Comparison of ENCODE assay signal across 11 mouse cellular contexts in genomic region chr4:155776704-155777335, GRCm38 (mm10). TPM values are rescaled to one million over a fixed set of nuclear protein-coding genes. Genes with fewer than 3 reads are reported as not detected.
DNase-seq lines count a peak whose midpoint lies in the region; ATAC-seq and TF ChIP-seq lines count a peak whose summit lies in the region.
"Had no signal": no experiment of that assay in that cellular context is flagged by ENCODE, and none has a peak within 500 bp of the region (broad histone marks: within the 10 kb centered on the region; RNA-seq: fewer than 3 reads in every experiment).

No protein-coding gene starts in this region.

- no peak for ATAC-seq in heart, postnatal 0 days (ENCODE audit: insufficient read depth, low read depth)
- ATAC-seq in lung, embryonic 15.5 days (ENCODE audit: borderline replicate concordance, extremely low read depth, low FRiP score, low TSS enrichment), result no peak
- ATAC-seq in neural tube, embryonic 11.5 days (ENCODE audit: insufficient read depth, low FRiP score, low TSS enrichment), result no peak
- ATAC-seq: lung, postnatal 0 days; Patski had no signal

- 61% methylated on average over 2 of the region's 2 CpGs for WGBS in heart, postnatal 0 days
- 42% methylated on average over 2 of the region's 2 CpGs for WGBS in heart, embryonic 10.5 days
- WGBS in lung, embryonic 15.5 days, result 55% methylated on average over 2 of the region's 2 CpGs
- WGBS in neural tube, embryonic 11.5 days, result 34% methylated on average over 2 of the region's 2 CpGs

- TF ChIP-seq EP300 in heart, postnatal 0 days (IDR thresholded peaks at IDR 0.05; ENCODE audit: low read depth), result no peak

- TF ChIP-seq CTCF in heart, postnatal 0 days (IDR thresholded peaks at IDR 0.05; ENCODE audit: low read depth), result no peak

- H3K4me3 ChIP-seq in heart, postnatal 0 days (ENCODE audit: low read depth, low read length), result no peak overlapping the region
- H3K4me3 ChIP-seq in heart, embryonic 10.5 days, result no peak overlapping the region
- H3K4me3 ChIP-seq in lung, embryonic 15.5 days, result no peak overlapping the region
- H3K4me3 ChIP-seq in neural tube, embryonic 11.5 days (ENCODE audit: low read depth, low read length), result no peak overlapping the region

- no peak overlapping the region for H3K4me2 ChIP-seq in heart, postnatal 0 days (ENCODE audit: low read depth, low read length)
- no peak overlapping the region for H3K4me2 ChIP-seq in lung, embryonic 15.5 days
- H3K4me2 ChIP-seq in neural tube, embryonic 11.5 days (ENCODE audit: low read depth), result no peak overlapping the region

- no peak for DNase-seq in heart, postnatal 0 days (ENCODE audit: low spot score)
- DNase-seq in heart, embryonic 10.5 days (ENCODE audit: low spot score), result no peak
- DNase-seq in lung, postnatal 4 days, result no peak
- peak; percentile 84 for DNase-seq in embryo, embryonic 10 days (ENCODE audit: low spot score)
- no peak for DNase-seq in neural tube, embryonic 11.5 days (ENCODE audit: low spot score)
- DNase-seq in thymus, postnatal 10 days (ENCODE audit: low spot score in 2 of 2), result no peak
- no peak for DNase-seq in cerebellum, adult 8-10 months

- H3K4me1 ChIP-seq in heart, postnatal 0 days (ENCODE audit: control insufficient read depth, insufficient read depth), result peaks cover 29% of the 10 kb centered on the region
- peaks cover 47% of the 10 kb centered on the region for H3K4me1 ChIP-seq in heart, embryonic 10.5 days
- peaks cover 48% of the 10 kb centered on the region for H3K4me1 ChIP-seq in lung, embryonic 15.5 days
- H3K4me1 ChIP-seq in neural tube, embryonic 11.5 days (ENCODE audit: control insufficient read depth, insufficient read depth, low read length), result peaks cover 6% of the 10 kb centered on the region

- H3K36me3 ChIP-seq in heart, postnatal 0 days (replicated peaks; ENCODE audit: control insufficient read depth, insufficient read depth, low read length), result no peaks in the 10 kb centered on the region
- no peaks in the 10 kb centered on the region for H3K36me3 ChIP-seq in heart, embryonic 10.5 days
- no peaks in the 10 kb centered on the region for H3K36me3 ChIP-seq in lung, embryonic 15.5 days
- no peaks in the 10 kb centered on the region for H3K36me3 ChIP-seq in neural tube, embryonic 11.5 days (ENCODE audit: control insufficient read depth, insufficient read depth, low read length)

- peaks cover 5% of the 10 kb centered on the region; the same call in 1 of the 2 replicates for H3K27me3 ChIP-seq in heart, postnatal 0 days (ENCODE audit: control insufficient read depth, insufficient read depth, low read length)
- peaks cover 42% of the 10 kb centered on the region for H3K27me3 ChIP-seq in heart, embryonic 10.5 days (ENCODE audit: insufficient read depth, poor library complexity, severe bottlenecking)
- H3K27me3 ChIP-seq in lung, embryonic 15.5 days, result peaks cover 24% of the 10 kb centered on the region
- H3K27me3 ChIP-seq in neural tube, embryonic 11.5 days (ENCODE audit: control insufficient read depth, insufficient read depth, low read length), result no peaks in the 10 kb centered on the region
- H3K27me3 ChIP-seq: Patski had no signal

- no peaks in the 10 kb centered on the region for H3K9me3 ChIP-seq in heart, postnatal 0 days (replicated peaks; ENCODE audit: control insufficient read depth, low read length)
- no peaks in the 10 kb centered on the region for H3K9me3 ChIP-seq in heart, embryonic 10.5 days
- H3K9me3 ChIP-seq in lung, embryonic 15.5 days, result no peaks in the 10 kb centered on the region
- H3K9me3 ChIP-seq in neural tube, embryonic 11.5 days (ENCODE audit: control insufficient read depth, low read length), result no peaks in the 10 kb centered on the region

- H3K9ac ChIP-seq in heart, postnatal 0 days (replicated peaks; ENCODE audit: low read depth, low read length), result no peak overlapping the region
- H3K9ac ChIP-seq in lung, embryonic 15.5 days, result no peak overlapping the region
- H3K9ac ChIP-seq in neural tube, embryonic 11.5 days (ENCODE audit: low read length), result no peak overlapping the region; the same call in 1 of the 2 replicates

- peak overlapping the region; percentile 61 for H3K27ac ChIP-seq in heart, postnatal 0 days (ENCODE audit: low read depth)
- H3K27ac ChIP-seq in heart, embryonic 10.5 days, result no peak overlapping the region
- H3K27ac ChIP-seq in lung, embryonic 15.5 days, result 0 out of 2 replicates have a peak overlapping the region, but pooled peaks have one; percentile 8
- H3K27ac ChIP-seq in neural tube, embryonic 11.5 days (ENCODE audit: low read depth, low read length), result 0 out of 2 replicates have a peak overlapping the region, but pooled peaks have one; percentile 4

RNA-seq across cellular contexts. Expression of gene Vwa1, which starts 2.3 kb away (rescaled TPM):
- 15.5 and 20.0 TPM in 2 replicates for total RNA-seq in heart, postnatal 0 days (2014; rRNA removed; ENCODE audit: low replicate concordance)
- 7.1 and 7.5 TPM in 2 replicates for polyA plus RNA-seq in heart, postnatal 0 days (2015; fragmentation: Nextera tagmentation; extraction: Ambion mirVana)
- 2.1 and 3.1 TPM in 2 replicates for polyA plus RNA-seq in heart, embryonic 10.5 days (2016; fragmentation: Nextera tagmentation; extraction: Ambion mirVana)
- polyA plus RNA-seq in lung, embryonic 15.5 days (2015; fragmentation: Nextera tagmentation; extraction: Ambion mirVana), result 10.5 and 11.0 TPM in 2 replicates
- 11.7 and 13.1 TPM in 2 replicates for polyA plus RNA-seq in neural tube, embryonic 11.5 days (2014; fragmentation: Nextera tagmentation; extraction: Ambion mirVana)

RNA-seq across cellular contexts. Expression of gene Tmem88b, which starts 8.9 kb away (rescaled TPM):
- 3.4 and 4.2 TPM in 2 replicates for total RNA-seq in heart, postnatal 0 days (2014; rRNA removed; ENCODE audit: low replicate concordance)
- 2.5 and 2.9 TPM in 2 replicates for polyA plus RNA-seq in heart, postnatal 0 days (2015; fragmentation: Nextera tagmentation; extraction: Ambion mirVana)
- polyA plus RNA-seq in heart, embryonic 10.5 days (2016; fragmentation: Nextera tagmentation; extraction: Ambion mirVana), result 2.1 and 4.7 TPM in 2 replicates
- 0.16 and 0.26 TPM in 2 replicates for polyA plus RNA-seq in lung, embryonic 15.5 days (2015; fragmentation: Nextera tagmentation; extraction: Ambion mirVana)
- 0.33 and 0.49 TPM in 2 replicates for polyA plus RNA-seq in neural tube, embryonic 11.5 days (2014; fragmentation: Nextera tagmentation; extraction: Ambion mirVana)

RNA-seq across cellular contexts. Expression of gene Ankrd65, which starts 13.4 kb away (rescaled TPM):
- total RNA-seq in heart, postnatal 0 days (2014; rRNA removed; ENCODE audit: low replicate concordance), result not detected in 2 replicates
- polyA plus RNA-seq in heart, postnatal 0 days (2015; fragmentation: Nextera tagmentation; extraction: Ambion mirVana), result 0.26 TPM in 1 of 2 replicates, not detected in the other
- not detected in 2 replicates for polyA plus RNA-seq in heart, embryonic 10.5 days (2016; fragmentation: Nextera tagmentation; extraction: Ambion mirVana)
- polyA plus RNA-seq in lung, embryonic 15.5 days (2015; fragmentation: Nextera tagmentation; extraction: Ambion mirVana), result 0.20 TPM in 1 of 2 replicates, not detected in the other
- not detected in 2 replicates for polyA plus RNA-seq in neural tube, embryonic 11.5 days (2014; fragmentation: Nextera tagmentation; extraction: Ambion mirVana)
- polyA plus RNA-seq: neural tube, embryonic 14.5 days; Patski had no signal

RNA-seq across cellular contexts. Expression of gene Atad3a, which starts 15.9 kb away (rescaled TPM):
- total RNA-seq in heart, postnatal 0 days (2014; rRNA removed; ENCODE audit: low replicate concordance), result 123 and 128 TPM in 2 replicates
- polyA plus RNA-seq in heart, postnatal 0 days (2015; fragmentation: Nextera tagmentation; extraction: Ambion mirVana), result 85.3 and 99.3 TPM in 2 replicates
- polyA plus RNA-seq in heart, embryonic 10.5 days (2016; fragmentation: Nextera tagmentation; extraction: Ambion mirVana), result 133 and 147 TPM in 2 replicates
- polyA plus RNA-seq in lung, embryonic 15.5 days (2015; fragmentation: Nextera tagmentation; extraction: Ambion mirVana), result 84.7 and 90.0 TPM in 2 replicates
- 92.4 and 101 TPM in 2 replicates for polyA plus RNA-seq in neural tube, embryonic 11.5 days (2014; fragmentation: Nextera tagmentation; extraction: Ambion mirVana)

RNA-seq across cellular contexts. Expression of gene Mrpl20, which starts 25.9 kb away (rescaled TPM):
- 32.2 and 91.4 TPM in 2 replicates for total RNA-seq in heart, postnatal 0 days (2014; rRNA removed; ENCODE audit: low replicate concordance)
- polyA plus RNA-seq in heart, postnatal 0 days (2015; fragmentation: Nextera tagmentation; extraction: Ambion mirVana), result 188 and 207 TPM in 2 replicates
- polyA plus RNA-seq in heart, embryonic 10.5 days (2016; fragmentation: Nextera tagmentation; extraction: Ambion mirVana), result 176 and 226 TPM in 2 replicates
- 193 and 228 TPM in 2 replicates for polyA plus RNA-seq in lung, embryonic 15.5 days (2015; fragmentation: Nextera tagmentation; extraction: Ambion mirVana)
- polyA plus RNA-seq in neural tube, embryonic 11.5 days (2014; fragmentation: Nextera tagmentation; extraction: Ambion mirVana), result 225 and 246 TPM in 2 replicates
